Mouse (Mus musculus): ENCODE results near the gene Rap1gds1.

- TF ChIP-seq CEBPB (IDR thresholded peaks at IDR 0.05; ENCODE audit: insufficient read depth, poor library complexity, severe bottlenecking) (no peak), MYOD1 (IDR thresholded peaks at IDR 0.05; ENCODE audit: control insufficient read depth in 1 of 3, insufficient read length in 2 of 3, low read depth in 2 of 3) (no peak), USF1 (IDR thresholded peaks at IDR 0.05; ENCODE audit: low read depth) (no peak), POLR2AphosphoS2 (IDR thresholded peaks at IDR 0.05; ENCODE audit: insufficient read length, low read depth) (no peak), TCF12 (IDR thresholded peaks at IDR 0.05; ENCODE audit: insufficient read depth, poor library complexity, severe bottlenecking) (no peak), MYOG (IDR thresholded peaks at IDR 0.05; ENCODE audit: control insufficient read depth in 1 of 3, insufficient read depth in 1 of 3, insufficient read length in 2 of 3, low read depth in 2 of 3) (no peak)
Measured at GRCm38 (mm10) chr3:139078010-139078409, 3.0 kb upstream of the Rap1gds1 start.

All from myocyte (in vitro differentiated cells).